Mouse (Mus musculus): Measurements from ENCODE around the gene Hykk. TPM values are rescaled to one million over a fixed set of nuclear protein-coding genes. Genes with fewer than 3 reads are reported as not detected.
"Not testable (repeated sequence)": the region's sequence is repeated elsewhere in the genome, so short reads cannot be mapped to it uniquely, and the experiment has no call there.

Gene Hykk
- polyA plus RNA-seq, 1 experiment from 2014 or later: 1.8 TPM

GRCm38 (mm10) chr9:54919946-54920345 is 2.9 kb downstream of the Hykk start:
- Histone ChIP-seq H3K36me3 (ENCODE audit: control insufficient read depth, insufficient read depth, low read length) (no peaks in the 10 kb centered on the region; the same call in 1 of the 2 replicates), H3K4me1 (ENCODE audit: control insufficient read depth, insufficient read depth, low read length) (peaks cover 8% of the 10 kb centered on the region), H3K9me3 (replicated peaks; ENCODE audit: control insufficient read depth, low read length, poor library complexity, severe bottlenecking) (peaks cover 3% of the 10 kb centered on the region; the same call in 1 of the 2 replicates), H3K27ac (ENCODE audit: low read length) (no peak overlapping the region), H3K9ac (ENCODE audit: low read depth, low read length) (no peak overlapping the region), H3K4me2 (ENCODE audit: low read length) (no peak overlapping the region), H3K4me3 (ENCODE audit: low read depth, low read length) (no peak overlapping the region), H3K27me3 (ENCODE audit: control insufficient read depth, insufficient read depth, low read depth, low read length) (no peaks in the 10 kb centered on the region)
- WGBS: 53% methylated on average over 4 of the region's 4 CpGs
- ATAC-seq: no peak

DNA sequence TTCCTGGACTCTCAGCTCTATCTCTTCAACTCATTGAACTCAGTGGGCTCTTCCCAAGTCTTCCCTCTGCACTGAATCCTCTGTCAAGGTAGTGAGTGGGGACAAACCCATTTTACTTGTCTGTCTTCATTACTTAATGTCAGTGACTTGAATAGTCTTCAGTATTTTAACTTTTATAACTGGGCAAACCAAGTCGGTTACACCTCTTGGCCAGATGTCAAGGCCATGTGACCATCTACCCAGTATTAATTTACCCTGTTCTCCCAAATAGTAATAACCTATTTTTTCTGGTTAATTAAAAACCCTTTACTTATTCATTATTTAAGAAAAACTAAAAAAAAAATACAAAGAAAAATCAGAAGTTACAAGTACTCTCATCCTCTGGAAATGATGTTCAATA is 13.7 kb downstream of the Hykk start:
- Histone ChIP-seq H3K27ac (ENCODE audit: low read length) (no peak overlapping the region), H3K4me1 (ENCODE audit: control insufficient read depth, insufficient read depth, low read length) (no peaks in the 10 kb centered on the region), H3K36me3 (ENCODE audit: control insufficient read depth, insufficient read depth, low read length) (no peaks in the 10 kb centered on the region), H3K9ac (ENCODE audit: low read depth, low read length) (no peak overlapping the region), H3K4me3 (ENCODE audit: low read depth, low read length) (no peak overlapping the region), H3K4me2 (ENCODE audit: low read length) (no peak overlapping the region), H3K9me3 (replicated peaks; ENCODE audit: control insufficient read depth, low read length, poor library complexity, severe bottlenecking) (no peaks in the 10 kb centered on the region), H3K27me3 (ENCODE audit: control insufficient read depth, insufficient read depth, low read depth, low read length) (no peaks in the 10 kb centered on the region)
- ATAC-seq: no peak
- 93% methylated on average over 1 of the region's 1 CpGs for WGBS

DNA sequence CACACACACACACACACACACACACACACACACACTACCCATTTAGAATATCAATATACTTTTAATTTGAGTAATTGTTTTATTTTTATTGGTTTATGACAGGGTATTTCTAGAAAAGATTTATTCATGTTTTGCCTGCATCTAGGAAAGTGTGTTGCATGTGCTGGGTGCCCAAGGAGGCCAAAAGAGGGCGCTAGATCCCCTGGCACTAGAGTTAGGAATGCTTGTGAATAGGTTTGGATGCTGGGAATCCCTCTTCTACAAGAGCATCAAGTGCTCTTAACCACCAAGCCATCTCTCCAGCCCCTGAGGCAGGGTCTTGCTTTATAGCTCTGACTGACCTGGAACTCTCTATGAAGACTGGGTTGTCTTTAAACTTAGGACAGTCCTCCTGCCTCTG is 14.7 kb downstream of the Hykk start:
- Histone ChIP-seq H3K4me2 (ENCODE audit: low read length) (no peak overlapping the region), H3K4me1 (ENCODE audit: control insufficient read depth, insufficient read depth, low read length) (no peaks in the 10 kb centered on the region), H3K9me3 (replicated peaks; ENCODE audit: control insufficient read depth, low read length, poor library complexity, severe bottlenecking) (no peaks in the 10 kb centered on the region), H3K27ac (ENCODE audit: low read length) (no peak overlapping the region), H3K27me3 (ENCODE audit: control insufficient read depth, insufficient read depth, low read depth, low read length) (no peaks in the 10 kb centered on the region), H3K9ac (ENCODE audit: low read depth, low read length) (no peak overlapping the region), H3K4me3 (ENCODE audit: low read depth, low read length) (no peak overlapping the region), H3K36me3 (ENCODE audit: control insufficient read depth, insufficient read depth, low read length) (no peaks in the 10 kb centered on the region)
- 5% methylated on average over 1 of the region's 1 CpGs for WGBS
- no peak for ATAC-seq

- H3K9ac ChIP-seq (ENCODE audit: low read depth, low read length): no peak overlapping the region
- no peaks in the 10 kb centered on the region for H3K36me3 ChIP-seq (ENCODE audit: control insufficient read depth, insufficient read depth, low read length)
- no peak overlapping the region for H3K27ac ChIP-seq (ENCODE audit: low read length)
- no peaks in the 10 kb centered on the region for H3K4me1 ChIP-seq (ENCODE audit: control insufficient read depth, insufficient read depth, low read length)
- H3K4me2 ChIP-seq (ENCODE audit: low read length): no peak overlapping the region
- no peaks in the 10 kb centered on the region for H3K9me3 ChIP-seq (replicated peaks; ENCODE audit: control insufficient read depth, low read length, poor library complexity, severe bottlenecking)
- no peak overlapping the region for H3K4me3 ChIP-seq (ENCODE audit: low read depth, low read length)
- 66% methylated on average over 2 of the region's 2 CpGs for WGBS
- H3K27me3 ChIP-seq (ENCODE audit: control insufficient read depth, insufficient read depth, low read depth, low read length): no peaks in the 10 kb centered on the region
- ATAC-seq: no peak
Observed at GRCm38 (mm10) chr9:54932379-54932778, 15.3 kb downstream of the Hykk start.

- no peak for ATAC-seq
- H3K36me3 ChIP-seq (ENCODE audit: control insufficient read depth, insufficient read depth, low read length): no peaks in the 10 kb centered on the region
- H3K9me3 ChIP-seq (replicated peaks; ENCODE audit: control insufficient read depth, low read length, poor library complexity, severe bottlenecking): no peaks in the 10 kb centered on the region
- no peak overlapping the region for H3K27ac ChIP-seq (ENCODE audit: low read length)
- 91% methylated on average over 4 of the region's 4 CpGs for WGBS
- H3K4me1 ChIP-seq (ENCODE audit: control insufficient read depth, insufficient read depth, low read length): no peaks in the 10 kb centered on the region
- no peaks in the 10 kb centered on the region for H3K27me3 ChIP-seq (ENCODE audit: control insufficient read depth, insufficient read depth, low read depth, low read length)
- no peak overlapping the region for H3K9ac ChIP-seq (ENCODE audit: low read depth, low read length)
- H3K4me2 ChIP-seq (ENCODE audit: low read length): no peak overlapping the region
- no peak overlapping the region for H3K4me3 ChIP-seq (ENCODE audit: low read depth, low read length)
Observed at GRCm38 (mm10) chr9:54942071-54942470, 25.0 kb downstream of the Hykk start.

- Histone ChIP-seq H3K9me3 (replicated peaks; ENCODE audit: control insufficient read depth, low read length, poor library complexity, severe bottlenecking) (no peaks in the 10 kb centered on the region), H3K9ac (ENCODE audit: low read depth, low read length) (no peak overlapping the region), H3K27ac (ENCODE audit: low read length) (no peak overlapping the region), H3K4me2 (ENCODE audit: low read length) (no peak overlapping the region), H3K36me3 (ENCODE audit: control insufficient read depth, insufficient read depth, low read length) (no peaks in the 10 kb centered on the region), H3K4me1 (ENCODE audit: control insufficient read depth, insufficient read depth, low read length) (no peaks in the 10 kb centered on the region), H3K27me3 (ENCODE audit: control insufficient read depth, insufficient read depth, low read depth, low read length) (no peaks in the 10 kb centered on the region), H3K4me3 (ENCODE audit: low read depth, low read length) (no peak overlapping the region)
- no peak for ATAC-seq
- 86% methylated on average over 2 of the region's 2 CpGs for WGBS
Observed at GRCm38 (mm10) chr9:54944467-54944866, 27.4 kb downstream of the Hykk start.

DNA sequence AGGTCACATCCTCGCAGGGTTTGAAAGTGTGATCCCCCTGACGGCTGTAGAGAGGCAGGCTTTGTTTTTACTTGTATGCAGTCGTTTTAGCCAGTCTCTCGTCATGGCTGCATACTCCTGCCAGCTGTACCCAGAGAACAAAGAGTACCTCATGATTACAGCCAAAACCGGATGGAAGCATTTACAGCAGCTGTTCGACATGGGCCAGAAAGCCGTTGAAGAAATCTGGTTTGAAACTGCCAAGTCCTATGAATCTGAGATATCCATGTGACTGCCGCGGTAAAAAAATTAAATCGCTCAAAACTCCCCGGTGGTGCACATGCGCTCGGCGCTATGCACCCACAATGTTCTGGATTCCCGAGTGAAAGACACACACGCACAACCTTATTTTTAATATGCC is 29.2 kb downstream of the Hykk start:
- H3K36me3 ChIP-seq (ENCODE audit: control insufficient read depth, insufficient read depth, low read length): no peaks in the 10 kb centered on the region
- no peak overlapping the region for H3K4me2 ChIP-seq (ENCODE audit: low read length)
- H3K27ac ChIP-seq (ENCODE audit: low read length): no peak overlapping the region
- peaks cover 1% of the 10 kb centered on the region; the same call in 1 of the 2 replicates for H3K4me1 ChIP-seq (ENCODE audit: control insufficient read depth, insufficient read depth, low read length)
- 81% methylated on average over 16 of the region's 16 CpGs for WGBS
- no peak overlapping the region for H3K9ac ChIP-seq (ENCODE audit: low read depth, low read length)
- no peaks in the 10 kb centered on the region for H3K27me3 ChIP-seq (ENCODE audit: control insufficient read depth, insufficient read depth, low read depth, low read length)
- H3K4me3 ChIP-seq (ENCODE audit: low read depth, low read length): no peak overlapping the region
- H3K9me3 ChIP-seq (replicated peaks; ENCODE audit: control insufficient read depth, low read length, poor library complexity, severe bottlenecking): no peaks in the 10 kb centered on the region
- ATAC-seq: no peak

DNA sequence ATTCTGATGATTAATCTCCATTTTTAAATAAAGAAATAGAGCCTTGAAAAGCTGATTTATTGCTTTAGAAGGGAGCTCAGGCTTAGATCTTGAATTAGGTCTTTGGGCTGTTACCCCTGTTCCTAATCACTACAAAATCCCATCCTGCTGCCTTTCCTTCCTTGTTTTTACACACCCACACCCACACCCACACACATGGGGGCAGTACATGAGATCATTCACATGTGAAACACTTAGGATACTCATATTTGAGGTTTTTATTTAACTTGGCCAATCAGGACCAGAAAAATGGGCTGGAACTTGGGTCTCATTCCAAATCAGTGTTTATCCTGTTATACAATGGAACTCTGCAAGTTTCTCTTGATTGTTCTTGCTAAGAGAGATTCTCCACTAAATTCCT is 32.4 kb downstream of the Hykk start:
- Histone ChIP-seq H3K4me3 (ENCODE audit: low read depth, low read length) (no peak overlapping the region), H3K27ac (ENCODE audit: low read length) (no peak overlapping the region), H3K4me2 (ENCODE audit: low read length) (no peak overlapping the region), H3K36me3 (ENCODE audit: control insufficient read depth, insufficient read depth, low read length) (peaks cover 3% of the 10 kb centered on the region; the same call in 1 of the 2 replicates), H3K27me3 (ENCODE audit: control insufficient read depth, insufficient read depth, low read depth, low read length) (no peaks in the 10 kb centered on the region), H3K9me3 (replicated peaks; ENCODE audit: control insufficient read depth, low read length, poor library complexity, severe bottlenecking) (no peaks in the 10 kb centered on the region), H3K9ac (ENCODE audit: low read depth, low read length) (no peak overlapping the region), H3K4me1 (ENCODE audit: control insufficient read depth, insufficient read depth, low read length) (peaks cover 18% of the 10 kb centered on the region)
- ATAC-seq: no peak

DNA sequence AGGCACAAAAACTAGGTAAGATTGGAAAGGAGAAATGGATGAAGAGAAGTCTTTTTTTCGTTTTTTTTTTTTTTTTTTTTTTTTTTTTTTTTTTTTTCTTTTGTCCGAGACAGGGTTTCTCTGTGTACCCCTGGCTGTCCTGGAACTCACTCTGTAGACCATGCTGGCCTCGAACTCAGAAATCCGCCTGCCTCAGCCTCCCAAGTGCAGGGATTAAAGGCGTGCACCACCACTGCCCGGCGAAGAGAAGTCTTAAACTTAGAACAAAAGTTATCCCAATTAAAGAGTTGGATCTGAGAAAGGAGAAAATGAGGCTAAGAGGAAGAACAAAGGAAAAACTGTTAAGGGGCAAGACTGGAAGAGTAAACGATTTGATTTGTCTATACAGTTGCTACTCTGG is 33.1 kb downstream of the Hykk start:
- H3K9me3 ChIP-seq (replicated peaks; ENCODE audit: control insufficient read depth, low read length, poor library complexity, severe bottlenecking); H3K36me3 ChIP-seq (ENCODE audit: control insufficient read depth, insufficient read depth, low read length); H3K27me3 ChIP-seq (ENCODE audit: control insufficient read depth, insufficient read depth, low read depth, low read length); H3K9ac ChIP-seq (ENCODE audit: low read depth, low read length): not testable (repeated sequence)
- Histone ChIP-seq H3K27ac (ENCODE audit: low read length) (peak overlapping the region; percentile 95), H3K4me2 (ENCODE audit: low read length) (peak overlapping the region; percentile 70), H3K4me1 (ENCODE audit: control insufficient read depth, insufficient read depth, low read length) (peaks cover 18% of the 10 kb centered on the region), H3K4me3 (ENCODE audit: low read depth, low read length) (peak overlapping the region; percentile 99)
- peak; percentile 54; the same call in 1 of the 2 replicates for ATAC-seq
- WGBS: 57% methylated on average over 8 of the region's 8 CpGs
